Mouse (Mus musculus): ENCODE data around the gene Phf1. TPM values are rescaled to one million over a fixed set of nuclear protein-coding genes. Genes with fewer than 3 reads are reported as not detected.

Phf1 gene
- 148 TPM for polyA plus RNA-seq (2017; shearing (Covaris generic))

DNA sequence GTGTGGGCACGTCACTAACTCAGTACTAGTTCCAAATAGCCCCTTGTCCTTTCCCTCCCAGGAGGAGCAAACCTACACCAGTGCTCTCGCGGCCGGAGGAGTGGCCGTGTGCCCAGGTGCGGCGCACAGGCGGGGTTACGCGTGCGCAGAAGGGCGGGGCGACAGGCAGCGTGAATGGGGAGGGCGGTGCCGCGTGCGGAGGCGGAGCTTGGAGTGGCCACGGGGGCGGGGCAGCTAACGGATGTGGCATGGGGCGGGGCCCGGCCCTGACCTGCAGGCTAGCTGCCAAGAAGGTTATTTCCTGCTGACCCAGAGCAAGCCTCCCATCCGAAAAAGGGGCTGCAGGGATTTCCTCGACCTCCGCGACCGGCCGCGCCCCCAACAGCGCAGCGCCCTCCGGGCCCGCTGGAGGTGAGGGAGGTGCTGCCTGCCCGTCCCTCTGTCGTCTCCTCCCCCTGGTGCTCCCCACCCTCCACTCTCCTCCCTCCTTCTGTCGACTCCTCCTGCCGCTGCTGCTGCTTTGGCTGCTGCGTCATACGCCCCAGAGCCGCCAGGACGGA, at the start of gene Phf1:
TSS of gene Phf1 (plus strand) at position 214 of the 560 bp plus-strand sequence.

GRCm38 (mm10) chr17:26916711-26917482, 16.0 kb upstream of the Phf1 start, which contains the start of gene Kifc5b:
Gene Kifc5b, plus strand, starts transcription at chr17:26917091.

GRCm38 (mm10) chr17:26939178-26939972, 6.5 kb downstream of the Phf1 start, which contains the start of gene Cuta:
Gene Cuta, minus strand, starts transcription at chr17:26939569.

DNA sequence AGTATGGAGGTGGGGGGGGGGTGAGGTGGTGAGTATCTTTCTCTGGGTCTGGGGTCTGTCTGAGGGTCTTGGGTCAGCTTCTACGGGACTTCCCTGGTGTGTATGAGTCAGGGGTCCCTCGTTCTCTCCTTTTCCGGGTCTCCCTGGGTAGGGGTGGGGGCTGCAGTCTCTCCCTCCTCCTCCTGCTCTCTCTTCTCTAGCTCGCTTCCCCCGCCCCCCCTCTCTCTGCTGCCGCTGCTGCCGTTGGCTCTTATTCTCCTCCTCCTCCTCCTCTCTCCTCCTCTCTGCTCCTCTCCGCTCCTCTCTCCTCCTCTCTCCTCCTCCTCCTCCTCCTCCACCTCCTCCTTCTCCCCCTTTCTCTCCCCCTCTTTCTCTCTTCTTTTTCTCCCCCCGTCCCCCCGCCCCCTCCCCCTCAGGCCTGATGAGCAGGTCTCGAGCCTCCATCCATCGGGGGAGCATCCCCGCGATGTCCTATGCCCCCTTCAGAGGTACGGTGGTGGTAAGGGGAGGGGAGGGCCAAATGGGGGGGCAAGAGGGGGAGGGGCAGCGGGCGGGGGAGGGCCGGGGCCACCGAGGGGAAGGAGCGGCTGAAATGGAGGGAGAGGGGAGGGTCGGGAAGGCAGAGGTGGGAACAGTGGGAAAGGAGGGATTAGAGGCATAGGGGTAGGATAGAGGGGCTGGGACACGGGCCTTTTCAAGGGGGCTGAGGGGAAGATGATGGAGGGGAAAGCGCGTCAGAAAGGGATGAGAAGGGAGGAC, 8.4 kb downstream of the Phf1 start, which contains the start of gene Syngap1:
TSS of gene Syngap1 (plus strand) at position 223 of the 759 bp plus-strand sequence.

GRCm38 (mm10) chr17:26972703-26973574, 40.1 kb downstream of the Phf1 start, which contains the start of gene Zbtb9:
Gene Zbtb9, plus strand, starts transcription at chr17:26973167.

Other genes with a start within 250 kb of the Phf1 start
- 155 TPM for gene Crebrf, start 217.4 kb upstream of the Phf1 start, polyA plus RNA-seq (2017; shearing (Covaris generic))
- 20.2 TPM for gene Bnip1, start 152.0 kb upstream of the Phf1 start, polyA plus RNA-seq (2017; shearing (Covaris generic))
- not detected for gene Nkx2-5, start 88.0 kb upstream of the Phf1 start, polyA plus RNA-seq (2017; shearing (Covaris generic))
- gene Kifc5b, start 16.0 kb upstream of the Phf1 start, polyA plus RNA-seq (2017; shearing (Covaris generic)), result 0.55 TPM
- gene Cuta, start 6.5 kb downstream of the Phf1 start, polyA plus RNA-seq (2017; shearing (Covaris generic)), result 92.7 TPM
- not detected for gene Syngap1, start 8.2 kb downstream of the Phf1 start, polyA plus RNA-seq (2017; shearing (Covaris generic))
- gene Zbtb9, start 40.1 kb downstream of the Phf1 start, polyA plus RNA-seq (2017; shearing (Covaris generic)), result 19.5 TPM
- gene Bak1, start 96.0 kb downstream of the Phf1 start, polyA plus RNA-seq (2017; shearing (Covaris generic)), result 0.64 TPM
- 26.1 TPM for gene Itpr3, start 124.3 kb downstream of the Phf1 start, polyA plus RNA-seq (2017; shearing (Covaris generic))
- 64.4 TPM for gene Uqcc2, start 200.9 kb downstream of the Phf1 start, polyA plus RNA-seq (2017; shearing (Covaris generic))
- not detected for gene Ip6k3, start 234.7 kb downstream of the Phf1 start, polyA plus RNA-seq (2017; shearing (Covaris generic))